Mouse (Mus musculus): ENCODE measurements at regions not wholly inside any gene's neighbourhood (a gene's known extent, or its start where the extent isn't known, plus 50 kb on each side); places are given as distances from the start of the nearest gene placed in this dataset.

DNA sequence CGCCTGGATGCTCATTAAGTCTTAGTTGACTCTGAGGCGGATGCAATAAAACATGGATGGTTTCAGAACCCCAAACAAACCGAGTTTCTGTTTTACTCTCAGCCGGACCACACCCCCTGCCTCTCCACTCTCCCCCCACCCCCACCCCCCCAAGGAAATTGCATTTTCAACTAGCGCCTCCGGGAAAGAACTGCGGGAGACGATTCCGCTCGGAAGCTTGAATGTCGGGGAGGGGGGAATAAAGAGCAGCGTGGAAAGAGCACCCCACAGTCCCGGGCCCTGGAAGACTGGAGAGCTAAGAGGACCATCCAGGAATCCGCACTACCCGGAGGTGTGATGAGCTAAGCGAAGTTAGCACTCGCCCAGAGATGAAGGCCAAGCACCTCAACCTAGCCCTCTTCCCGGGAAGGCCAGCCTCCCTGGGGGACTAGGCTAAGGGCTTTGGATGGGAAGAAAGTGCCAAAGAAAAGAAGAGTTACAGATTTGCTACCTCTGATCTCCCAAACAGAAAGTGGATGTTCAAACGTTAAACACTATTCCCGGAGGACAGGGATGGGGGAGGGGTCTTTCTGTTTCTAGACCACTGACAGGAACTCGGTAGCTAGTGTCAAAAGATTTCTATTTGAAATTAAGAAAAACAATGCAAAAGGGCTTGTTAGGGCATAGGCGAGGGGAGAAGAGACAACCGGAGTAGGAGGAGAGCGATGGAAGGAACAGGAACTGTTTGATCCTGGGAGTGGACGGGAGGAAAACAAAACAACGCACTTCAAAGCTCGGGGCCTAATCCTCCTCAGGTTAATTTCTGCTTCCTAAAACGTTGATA lies 258.6 kb upstream of the Nfe2l3 start:
- no peak for DNase-seq (ENCODE audit: extremely low spot score in 1 of 2, low spot score in 1 of 2)

DNA sequence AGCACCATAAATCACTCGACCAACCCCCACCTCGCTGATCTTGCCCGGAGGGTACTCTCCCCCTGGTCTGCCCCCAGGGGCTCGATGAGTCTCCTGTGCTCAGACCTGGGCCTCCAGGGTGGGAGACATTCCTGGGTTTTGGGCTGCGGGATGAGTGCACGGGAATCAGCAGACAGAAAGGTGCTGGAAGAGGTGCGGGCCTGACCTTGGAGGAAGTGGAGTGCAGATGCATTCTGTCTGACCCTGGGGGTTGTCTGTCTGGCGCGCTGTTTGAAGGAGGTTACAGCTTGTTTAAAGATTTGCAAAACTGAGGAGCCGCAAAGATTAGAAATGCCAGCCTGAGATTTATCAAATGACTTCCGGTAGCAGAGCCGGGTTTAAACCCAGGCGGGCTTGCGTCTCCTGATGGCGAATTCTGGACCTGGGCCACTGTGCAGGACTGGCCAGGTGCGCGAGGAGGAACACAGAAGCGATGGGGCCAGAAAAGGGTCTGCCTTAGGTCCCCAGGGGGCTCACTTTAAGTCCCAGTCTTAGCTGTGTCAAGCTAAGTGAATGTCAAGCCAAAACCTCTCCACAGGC lies 257.9 kb upstream of the Nfe2l3 start:
- no peak for DNase-seq (ENCODE audit: extremely low spot score in 1 of 2, low spot score in 1 of 2)

DNA sequence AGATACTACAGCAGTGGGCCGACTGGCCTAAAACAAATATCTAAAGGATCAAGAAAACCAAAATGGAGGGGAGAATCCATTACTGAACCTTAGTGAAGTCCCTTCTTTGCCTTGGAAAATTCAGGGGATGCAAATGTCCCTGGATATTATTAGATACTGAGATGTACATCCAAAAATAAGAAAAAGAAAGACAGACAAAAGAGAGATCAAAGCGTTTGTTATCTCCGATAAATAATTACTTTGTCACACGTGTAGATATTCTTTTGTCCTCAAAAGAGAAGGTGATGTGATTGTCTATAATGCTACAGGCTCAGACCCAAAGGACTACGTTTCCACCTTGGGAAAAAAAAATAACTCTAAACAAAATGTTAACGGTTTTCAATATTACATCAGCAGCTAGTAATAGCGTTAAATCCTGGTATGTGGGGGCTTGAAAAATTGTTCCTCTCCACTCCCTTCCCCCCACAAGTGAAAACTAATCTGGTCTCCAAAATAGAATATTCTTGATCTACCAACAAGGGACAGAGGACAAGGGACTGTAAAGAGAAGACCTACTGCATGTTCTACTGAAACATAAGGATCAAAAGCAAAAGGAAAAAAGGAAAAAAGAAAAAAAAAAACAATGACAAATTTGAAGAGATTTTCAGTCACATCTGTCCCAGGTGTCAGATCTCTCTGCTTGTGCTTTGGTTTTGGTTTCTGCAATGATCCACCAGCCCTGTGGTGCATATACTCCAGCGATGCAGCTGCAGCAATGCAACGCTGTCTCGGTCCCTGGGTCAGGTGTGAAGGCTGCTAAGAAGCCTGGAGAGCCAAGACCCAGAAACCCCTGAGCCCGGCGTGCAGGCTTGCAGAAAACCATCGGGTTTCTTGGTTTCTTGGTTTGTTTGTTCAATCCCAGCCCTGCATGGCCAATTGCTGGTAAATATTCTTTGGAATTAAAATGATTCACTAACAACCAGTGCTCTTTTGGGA lies 256.6 kb upstream of the Nfe2l3 start:
- DNase-seq (ENCODE audit: extremely low spot score in 1 of 2, low spot score in 1 of 2), result no peak

DNA sequence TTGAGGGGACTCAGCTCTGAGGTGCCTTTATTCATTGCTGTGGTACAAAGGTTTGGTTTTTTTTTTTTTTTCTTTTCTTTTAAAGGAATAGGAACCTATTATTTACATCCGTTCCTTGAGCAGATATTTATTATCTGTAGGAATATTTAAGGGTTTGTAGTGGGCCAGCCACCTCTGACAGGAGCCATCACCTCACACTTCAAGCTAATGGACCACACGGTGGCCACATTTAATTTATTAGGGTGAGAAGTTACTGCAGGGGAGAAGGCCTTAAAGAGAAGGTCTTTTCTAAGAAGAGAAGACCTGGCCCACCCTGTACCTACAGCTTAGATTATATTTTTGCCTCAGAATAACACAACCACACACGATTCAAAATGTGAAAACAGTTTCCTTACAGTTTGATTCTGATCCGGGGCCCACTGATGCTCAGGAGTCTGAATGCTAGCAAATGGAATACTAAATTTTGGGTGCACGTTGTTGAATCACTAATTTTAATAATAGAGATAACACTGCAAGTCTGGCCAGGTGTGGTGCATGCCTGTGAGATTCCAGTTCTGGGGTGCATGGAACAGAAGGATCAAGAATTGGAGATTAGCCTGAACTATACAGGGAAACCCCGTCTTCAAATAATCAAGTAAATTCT lies 255.6 kb upstream of the Nfe2l3 start:
- no peak for DNase-seq (ENCODE audit: extremely low spot score in 1 of 2, low spot score in 1 of 2)

DNA sequence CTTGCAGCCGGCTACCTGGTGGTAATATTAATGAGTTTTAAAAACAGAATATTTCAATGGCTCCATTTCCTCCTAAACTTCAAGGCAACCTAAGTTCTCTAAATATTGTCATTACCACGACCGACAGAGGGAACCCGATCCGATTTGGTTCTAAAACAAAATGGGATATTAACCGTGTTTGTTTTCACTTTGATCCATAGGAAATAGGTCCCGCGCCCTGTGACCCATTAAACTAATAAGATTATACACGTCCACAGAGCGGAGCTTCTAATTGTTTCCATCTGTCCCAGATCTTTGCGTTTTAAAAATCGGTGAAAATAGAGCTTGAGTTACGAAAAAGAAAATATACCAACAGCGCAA lies 254.8 kb upstream of the Nfe2l3 start:
- no peak for DNase-seq (ENCODE audit: extremely low spot score in 1 of 2, low spot score in 1 of 2)

GRCm38 (mm10) chr6:51178061-51178791 lies 254.2 kb upstream of the Nfe2l3 start:
- no peak for DNase-seq (ENCODE audit: extremely low spot score in 1 of 2, low spot score in 1 of 2)

DNA sequence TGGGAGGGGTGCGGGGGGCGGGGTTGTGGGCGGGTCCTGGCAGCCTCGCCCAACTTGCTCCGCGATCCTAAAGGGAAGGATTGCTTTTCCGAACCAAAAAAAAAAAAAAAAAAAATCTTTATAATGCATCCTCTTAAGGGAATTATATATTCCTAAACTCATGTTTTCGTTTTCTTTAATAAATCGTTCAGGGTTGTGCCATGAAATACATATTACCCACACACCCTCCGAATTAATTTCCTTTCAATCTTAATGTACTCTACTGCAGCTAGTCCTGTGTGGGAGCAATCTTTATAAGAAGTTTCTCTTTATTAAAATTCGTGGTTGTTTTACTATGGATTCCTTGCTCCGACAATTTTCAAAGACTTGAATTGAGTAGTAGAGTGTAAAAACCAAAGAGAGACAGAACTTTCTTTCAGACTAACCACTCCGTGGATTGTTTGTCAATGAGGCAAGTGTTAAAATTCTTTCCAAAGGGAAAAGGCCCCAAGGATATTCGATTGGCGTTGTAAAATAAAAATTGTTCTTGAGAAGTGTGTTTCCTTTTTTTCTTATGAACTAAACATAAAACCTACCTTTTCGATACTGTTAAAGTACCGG lies 253.6 kb upstream of the Nfe2l3 start:
- DNase-seq (ENCODE audit: extremely low spot score in 1 of 2, low spot score in 1 of 2), result no peak

DNA sequence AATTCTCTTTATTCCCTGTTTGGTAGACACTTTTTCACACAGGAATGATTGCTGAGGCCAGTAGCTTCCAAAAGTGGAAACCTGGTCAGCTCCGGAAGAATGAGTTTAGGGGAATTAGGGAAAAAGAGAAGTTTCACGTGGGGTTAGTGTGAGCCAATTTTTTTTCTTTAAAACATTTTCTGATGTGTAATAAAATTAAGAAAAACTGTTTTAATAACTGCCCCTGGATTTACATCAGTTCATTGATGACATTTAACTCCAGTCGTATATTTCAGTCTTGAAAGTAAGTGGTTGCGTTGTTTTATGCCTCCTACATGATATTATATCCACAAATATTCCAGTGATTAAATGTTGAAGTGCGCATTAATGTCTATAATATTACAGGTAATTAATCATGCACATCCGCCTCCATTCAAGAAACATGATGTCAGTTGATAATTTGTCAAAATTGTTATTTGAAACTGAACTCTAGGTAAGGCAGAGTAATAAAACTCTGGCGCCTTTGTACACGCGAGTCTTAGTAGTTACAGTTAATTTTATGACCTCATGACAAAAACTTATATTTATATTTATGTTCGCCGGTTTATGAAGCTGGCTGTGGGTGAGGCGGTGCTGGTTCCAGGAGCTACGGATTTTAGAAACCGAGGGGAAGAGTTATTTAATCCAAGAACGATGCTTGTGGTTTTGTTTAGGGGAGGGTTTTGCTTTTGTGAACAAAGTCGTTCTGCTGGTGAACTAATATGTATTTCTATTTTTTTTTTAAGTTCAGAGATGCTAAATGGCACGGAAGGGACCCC lies 252.5 kb upstream of the Nfe2l3 start:
- no peak for DNase-seq (ENCODE audit: extremely low spot score in 1 of 2, low spot score in 1 of 2)

GRCm38 (mm10) chr6:51180881-51181875 lies 251.3 kb upstream of the Nfe2l3 start:
- DNase-seq (ENCODE audit: extremely low spot score in 1 of 2, low spot score in 1 of 2), result no peak

- no peak for DNase-seq (ENCODE audit: extremely low spot score in 1 of 2, low spot score in 1 of 2)
Observed at GRCm38 (mm10) chr6:51181905-51182304, 250.6 kb upstream of the Nfe2l3 start.

GRCm38 (mm10) chr6:51182771-51183284 lies 249.6 kb upstream of the Nfe2l3 start:
- DNase-seq (ENCODE audit: extremely low spot score in 1 of 2, low spot score in 1 of 2), result no peak

DNA sequence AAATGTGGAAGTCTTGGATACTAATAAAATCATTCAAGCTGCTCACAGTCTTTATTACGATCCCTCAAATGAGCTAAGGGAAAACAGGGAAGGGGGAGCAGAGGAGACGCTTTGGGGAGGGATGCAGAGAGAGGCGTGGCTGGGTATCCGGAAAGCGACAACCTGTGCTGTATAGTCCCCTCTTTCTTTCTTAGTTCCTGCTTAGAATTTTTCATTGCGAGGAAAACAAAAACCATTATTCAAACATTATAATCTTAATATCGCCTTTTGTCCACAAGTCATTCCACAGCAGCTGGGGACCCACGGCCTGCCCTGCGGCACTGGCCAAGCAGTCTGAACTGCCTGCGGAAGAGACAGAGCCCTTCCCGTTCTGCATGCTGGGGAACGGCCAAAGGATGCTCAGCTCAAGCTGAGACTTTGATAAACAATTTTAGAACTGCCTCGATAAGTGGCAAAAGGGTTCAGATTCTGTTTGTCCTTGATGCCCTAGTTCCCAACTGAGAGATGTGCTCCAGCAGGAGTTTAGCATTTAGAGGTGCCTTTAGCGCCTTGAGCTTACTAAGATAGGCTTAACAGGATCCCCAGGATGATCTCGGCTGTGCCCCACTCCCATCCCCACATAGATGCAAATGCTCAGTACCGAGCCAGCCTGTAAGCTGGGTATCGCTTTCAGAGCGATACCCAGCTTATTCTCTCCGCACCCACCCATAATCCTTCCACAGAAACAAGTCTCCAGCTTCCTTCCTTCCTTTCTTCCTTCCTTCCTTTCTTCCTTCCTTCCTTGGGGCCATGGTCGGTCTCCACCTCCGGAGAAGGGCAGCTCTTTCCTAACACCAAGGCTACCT lies 248.7 kb upstream of the Nfe2l3 start:
- DNase-seq (ENCODE audit: extremely low spot score in 1 of 2, low spot score in 1 of 2), result peak in 1 of 2 experiments; percentile 1

- DNase-seq (ENCODE audit: extremely low spot score in 1 of 2, low spot score in 1 of 2), result no peak
Observed at GRCm38 (mm10) chr6:51184500-51184899, 248.0 kb upstream of the Nfe2l3 start.

- no peak for DNase-seq (ENCODE audit: extremely low spot score in 1 of 2, low spot score in 1 of 2)
Observed at GRCm38 (mm10) chr6:51185201-51185600, 247.3 kb upstream of the Nfe2l3 start.

GRCm38 (mm10) chr6:51189173-51189572 lies 243.3 kb upstream of the Nfe2l3 start:
- no peak for DNase-seq (ENCODE audit: extremely low spot score in 1 of 2, low spot score in 1 of 2)

DNA sequence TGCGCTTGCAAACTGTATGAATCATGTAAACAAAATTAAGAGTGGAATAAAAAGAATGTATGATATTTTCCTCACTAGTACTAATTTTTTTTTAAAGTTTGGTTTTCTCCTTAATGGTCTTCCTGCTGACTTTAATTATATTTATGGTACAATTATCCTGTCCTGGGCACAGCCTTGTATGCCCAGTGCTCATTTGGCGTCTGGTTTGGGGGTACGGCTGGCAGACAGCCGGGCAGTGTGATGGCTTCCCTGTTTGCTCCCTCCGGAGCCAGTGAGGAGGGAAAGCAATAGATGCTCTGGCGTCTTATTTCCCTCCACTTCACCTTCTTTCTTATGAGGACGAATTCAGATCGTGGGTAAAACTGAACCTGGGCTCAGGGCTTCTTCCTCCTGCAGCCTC lies 239.6 kb upstream of the Nfe2l3 start:
- DNase-seq (ENCODE audit: extremely low spot score in 1 of 2, low spot score in 1 of 2), result no peak

GRCm38 (mm10) chr6:51193356-51193755 lies 239.1 kb upstream of the Nfe2l3 start:
- no peak for DNase-seq (ENCODE audit: extremely low spot score in 1 of 2, low spot score in 1 of 2)
